10 mouse cellular contexts compared by ENCODE assay signal in genomic region chr3:84154721-84155141, GRCm38 (mm10). TPM values are rescaled to one million over a fixed set of nuclear protein-coding genes. Genes with fewer than 3 reads are reported as not detected.
DNase-seq lines count a peak whose midpoint lies in the region; ATAC-seq and TF ChIP-seq lines count a peak whose summit lies in the region.
"Had no signal": no experiment of that assay in that cellular context is flagged by ENCODE, and none has a peak within 500 bp of the region (broad histone marks: within the 10 kb centered on the region; RNA-seq: fewer than 3 reads in every experiment).

No protein-coding gene starts in this region.

- no peaks in the 10 kb centered on the region for H3K9me3 ChIP-seq in heart, embryonic 13.5 days
- H3K9me3 ChIP-seq in hindbrain, embryonic 16.5 days (ENCODE audit: control insufficient read depth, low read length) = no peaks in the 10 kb centered on the region
- H3K9me3 ChIP-seq in midbrain, embryonic 13.5 days = no peaks in the 10 kb centered on the region

- WGBS in heart, embryonic 13.5 days = 16% methylated on average over 12 of the region's 12 CpGs
- 14% methylated on average over 12 of the region's 12 CpGs for WGBS in hindbrain, embryonic 16.5 days
- WGBS in midbrain, embryonic 13.5 days = 13% methylated on average over 12 of the region's 12 CpGs

- H3K4me3 ChIP-seq in heart, embryonic 13.5 days = peak overlapping the region; percentile 72
- H3K4me3 ChIP-seq in bone marrow macrophage, adult 2 months (ENCODE audit: insufficient read depth, low read length) = peak overlapping the region; percentile 20
- H3K4me3 ChIP-seq in hindbrain, embryonic 16.5 days (ENCODE audit: low read length) = peak overlapping the region; percentile 62
- H3K4me3 ChIP-seq in midbrain, embryonic 13.5 days (replicated peaks) = no peak overlapping the region; the same call in 1 of the 2 replicates

- H3K4me1 ChIP-seq in heart, embryonic 13.5 days = peaks cover 5% of the 10 kb centered on the region; the same call in 1 of the 2 replicates
- H3K4me1 ChIP-seq in bone marrow macrophage, adult 2 months (ENCODE audit: control insufficient read depth, insufficient read depth, low read length) = 0 out of 2 replicates have a peak, but pooled peaks cover 2% of the 10 kb centered on the region
- H3K4me1 ChIP-seq in hindbrain, embryonic 16.5 days (ENCODE audit: control insufficient read depth, insufficient read depth, low read depth, low read length) = peaks cover 3% of the 10 kb centered on the region; the same call in 1 of the 2 replicates
- peaks cover 15% of the 10 kb centered on the region for H3K4me1 ChIP-seq in midbrain, embryonic 13.5 days (replicated peaks)

- TF ChIP-seq CTCF in bone marrow macrophage, adult 2 months (IDR thresholded peaks at IDR 0.05; ENCODE audit: low read depth, low read length) = no peak

- intact Hi-C loops in heart, postnatal 25 days (cut with DNase I) = loop anchor here (1.0 to 10.0 kb wide), 4 partner anchors 17 to 310 kb away; partner anchors contain the start of genes Tlr2 and Tmem131l

- no peaks in the 10 kb centered on the region for H3K27me3 ChIP-seq in heart, embryonic 13.5 days (replicated peaks)
- H3K27me3 ChIP-seq in hindbrain, embryonic 16.5 days (replicated peaks; ENCODE audit: control insufficient read depth, insufficient read depth, low read length) = no peaks in the 10 kb centered on the region
- no peaks in the 10 kb centered on the region for H3K27me3 ChIP-seq in midbrain, embryonic 13.5 days

- H3K9ac ChIP-seq in heart, embryonic 13.5 days = no peak overlapping the region
- H3K9ac ChIP-seq in hindbrain, embryonic 16.5 days (ENCODE audit: low read depth, low read length) = no peak overlapping the region
- no peak overlapping the region for H3K9ac ChIP-seq in midbrain, embryonic 13.5 days (replicated peaks)

- no peak for DNase-seq in heart, postnatal 25 days (ENCODE audit: low spot score)
- no peak for DNase-seq in urinary bladder, postnatal 14 days (ENCODE audit: low spot score)
- DNase-seq in thymus, adult 18-20 months = no peak
- no peak for DNase-seq in kidney, adult 9 months
- DNase-seq: cerebellum, postnatal 14 days had no signal

- ATAC-seq in heart, embryonic 13.5 days (ENCODE audit: extremely low read depth, insufficient number of reproducible peaks, low FRiP score, low TSS enrichment) = no peak
- ATAC-seq in hindbrain, embryonic 16.5 days = no peak
- no peak for ATAC-seq in midbrain, embryonic 13.5 days

- TF ChIP-seq POLR2A in bone marrow macrophage, adult 2 months (IDR thresholded peaks at IDR 0.05; ENCODE audit: borderline replicate concordance, low read depth, low read length) = no peak

- H3K4me2 ChIP-seq in heart, embryonic 13.5 days = peak overlapping the region; percentile 99
- H3K4me2 ChIP-seq in hindbrain, embryonic 16.5 days (ENCODE audit: low read length) = peak overlapping the region; percentile 100
- H3K4me2 ChIP-seq in midbrain, embryonic 13.5 days (replicated peaks) = peak overlapping the region; percentile 92; the same call in 1 of the 2 replicates

- H3K36me3 ChIP-seq in heart, embryonic 13.5 days = peaks cover 2% of the 10 kb centered on the region; the same call in 1 of the 2 replicates
- H3K36me3 ChIP-seq in hindbrain, embryonic 16.5 days (ENCODE audit: control insufficient read depth, insufficient read depth, low read length) = peaks cover 7% of the 10 kb centered on the region
- peaks cover 11% of the 10 kb centered on the region for H3K36me3 ChIP-seq in midbrain, embryonic 13.5 days

- H3K27ac ChIP-seq in heart, embryonic 13.5 days (replicated peaks) = no peak overlapping the region
- no peak overlapping the region for H3K27ac ChIP-seq in bone marrow macrophage, adult 2 months (ENCODE audit: insufficient read depth, low read depth, low read length)
- H3K27ac ChIP-seq in hindbrain, embryonic 16.5 days (ENCODE audit: low read depth, low read length) = no peak overlapping the region
- no peak overlapping the region for H3K27ac ChIP-seq in midbrain, embryonic 13.5 days

RNA-seq across cellular contexts. Expression of gene Mnd1, which starts 0.9 kb away (rescaled TPM):
- 7.6 and 9.2 TPM in 2 replicates for polyA plus RNA-seq in heart, embryonic 13.5 days (2015; fragmentation: Nextera tagmentation; extraction: Ambion mirVana)
- 1 to 10 TPM; 3.2 to 4.2 TPM for total RNA-seq in heart, postnatal 25 days (2021)
- 2.3 and 2.6 TPM in 2 replicates for polyA plus RNA-seq in bone marrow macrophage, adult 2 months (2012; ENCODE audit: insufficient read depth, insufficient read length, missing spikeins)
- 2.0 and 2.9 TPM in 2 replicates for polyA plus RNA-seq in hindbrain, embryonic 16.5 days (2015; fragmentation: Nextera tagmentation; extraction: Ambion mirVana)
- polyA plus RNA-seq in midbrain, embryonic 13.5 days (2015; fragmentation: Nextera tagmentation; extraction: Ambion mirVana) = 2.7 and 3.3 TPM in 2 replicates

RNA-seq across cellular contexts. Expression of gene Gm6525, which starts 19.2 kb away (rescaled TPM):
- 0.24 and 0.28 TPM in 2 replicates for polyA plus RNA-seq in heart, embryonic 13.5 days (2015; fragmentation: Nextera tagmentation; extraction: Ambion mirVana)
- total RNA-seq in heart, postnatal 25 days (2021) = not detected
- polyA plus RNA-seq in bone marrow macrophage, adult 2 months (2012; ENCODE audit: insufficient read depth, insufficient read length, missing spikeins) = 0.87 TPM in 1 of 2 replicates, not detected in the other
- 1.6 and 1.8 TPM in 2 replicates for polyA plus RNA-seq in hindbrain, embryonic 16.5 days (2015; fragmentation: Nextera tagmentation; extraction: Ambion mirVana)
- polyA plus RNA-seq in midbrain, embryonic 13.5 days (2015; fragmentation: Nextera tagmentation; extraction: Ambion mirVana) = 3.8 and 4.3 TPM in 2 replicates
- polyA plus RNA-seq: thymus, postnatal 0 days had no signal
